Mouse (Mus musculus) hindbrain, embryonic 12.5 days (tissue): ENCODE data around the gene Cdhr3. TPM values are rescaled to one million over a fixed set of nuclear protein-coding genes. Genes with fewer than 3 reads are reported as not detected.
A peak's percentile ranks its signal among the peaks of the same experiment; 100 is the strongest.

Experiments
- ATAC-seq: fragments of 200-750 bp; cut with Nextera tagmentation; 2 replicates; pipeline ENCODE4 v1.8.0; 2017; ENCODE audit warnings: moderate TSS enrichment; ENCODE audit not compliant: low FRiP score
- H3K27ac ChIP-seq: fragments of 300-500 bp; sonication (generic); 2 replicates; pipeline ENCODE4 v1.5.1; 2016; ENCODE audit warnings: mild to moderate bottlenecking
- H3K27me3 ChIP-seq: fragments of 300-500 bp; sonication (generic); 2 replicates; pipeline ENCODE4 v1.6.1; 2016; ENCODE audit warnings: mild to moderate bottlenecking
- H3K36me3 ChIP-seq: fragments of 300-500 bp; sonication (generic); 2 replicates; pipeline ENCODE4 v1.6.1; 2016; ENCODE audit warnings: mild to moderate bottlenecking
- H3K4me1 ChIP-seq: fragments of 300-500 bp; sonication (generic); 2 replicates; pipeline ENCODE4 v1.6.1; 2016
- H3K4me2 ChIP-seq: fragments of 300-500 bp; sonication (generic); replicated peaks from 2 replicates; pipeline ENCODE4 v1.6.1; 2016; ENCODE audit warnings: mild to moderate bottlenecking
- H3K4me3 ChIP-seq: fragments of 300-500 bp; sonication (generic); 2 replicates; pipeline ENCODE4 v1.5.1; 2016; ENCODE audit warnings: mild to moderate bottlenecking
- H3K9ac ChIP-seq: fragments of 300-500 bp; sonication (generic); 2 replicates; pipeline ENCODE4 v1.6.1; 2016; ENCODE audit warnings: mild to moderate bottlenecking, moderate library complexity
- H3K9me3 ChIP-seq: fragments of 300-500 bp; sonication (generic); replicated peaks from 2 replicates; pipeline ENCODE4 v1.6.1; 2016; ENCODE audit warnings: mild to moderate bottlenecking
- WGBS: fragments of 180-500 bp; shearing (Covaris S2); methylation state at CpG from one replicate; pipeline ENCODE4 v1.1.7; 2016; 5-methylcytosine and 5-hydroxymethylcytosine counted together
- polyA plus RNA-seq: library from polyadenylated mRNA; unstranded; fragments of >200 nt; fragmentation: Nextera tagmentation; extraction: Ambion mirVana; gene quantifications from 2 replicates; pipeline ENCODE4 v1.2.1, GENCODE M21; 2016

The Cdhr3 gene
- polyA plus RNA-seq, 1 experiment from 2014 or later = 0.25 TPM

- Histone ChIP-seq H3K27me3 (no peaks in the 10 kb centered on the region), H3K36me3 (no peaks in the 10 kb centered on the region), H3K9ac (no peak overlapping the region; the same call in 1 of the 2 replicates), H3K4me1 (peaks cover 11% of the 10 kb centered on the region), H3K27ac (no peak overlapping the region), H3K4me2 (no peak overlapping the region), H3K9me3 (no peaks in the 10 kb centered on the region), H3K4me3 (no peak overlapping the region)
- 87% methylated on average over 7 of the region's 7 CpGs for WGBS
- ATAC-seq = no peak
Observed at GRCm38 (mm10) chr12:33046434-33046833, 46.2 kb downstream of the Cdhr3 start.

GRCm38 (mm10) chr12:33045533-33046361 is 46.9 kb downstream of the Cdhr3 start:
- Histone ChIP-seq H3K9ac (no peak overlapping the region), H3K4me1 (peaks cover 11% of the 10 kb centered on the region), H3K4me2 (no peak overlapping the region), H3K4me3 (no peak overlapping the region), H3K27me3 (no peaks in the 10 kb centered on the region), H3K36me3 (no peaks in the 10 kb centered on the region), H3K9me3 (no peaks in the 10 kb centered on the region), H3K27ac (0 out of 2 replicates have a peak overlapping the region, but pooled peaks have one; percentile 9)
- peak; percentile 57 for ATAC-seq
- 48% methylated on average over 16 of the region's 16 CpGs for WGBS

DNA sequence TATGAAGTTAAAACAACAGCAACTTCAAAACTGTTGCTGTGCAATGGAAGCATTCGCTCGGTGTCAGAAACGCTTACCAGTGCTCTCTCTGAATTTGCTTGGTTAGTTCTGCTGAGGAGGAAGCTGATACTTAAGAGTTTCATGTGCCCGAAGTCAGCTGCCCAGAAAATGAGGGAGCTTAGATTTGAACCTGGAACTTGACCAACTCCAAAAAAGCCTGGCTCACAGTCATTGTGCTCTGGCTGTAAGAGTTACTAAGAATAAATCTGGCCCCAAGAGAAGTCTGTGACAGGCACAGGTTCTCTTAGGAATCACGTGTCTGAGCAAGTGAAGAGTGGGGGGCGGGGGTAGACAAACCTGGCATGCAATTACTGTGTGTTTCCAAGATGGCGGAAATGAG is 51.2 kb downstream of the Cdhr3 start:
- Histone ChIP-seq H3K36me3 (no peaks in the 10 kb centered on the region), H3K4me3 (no peak overlapping the region), H3K4me1 (peaks cover 11% of the 10 kb centered on the region), H3K27me3 (0 out of 2 replicates have a peak, but pooled peaks cover 3% of the 10 kb centered on the region), H3K4me2 (no peak overlapping the region), H3K9me3 (no peaks in the 10 kb centered on the region), H3K27ac (no peak overlapping the region), H3K9ac (no peak overlapping the region)
- no peak for ATAC-seq
- 90% methylated on average over 7 of the region's 7 CpGs for WGBS

DNA sequence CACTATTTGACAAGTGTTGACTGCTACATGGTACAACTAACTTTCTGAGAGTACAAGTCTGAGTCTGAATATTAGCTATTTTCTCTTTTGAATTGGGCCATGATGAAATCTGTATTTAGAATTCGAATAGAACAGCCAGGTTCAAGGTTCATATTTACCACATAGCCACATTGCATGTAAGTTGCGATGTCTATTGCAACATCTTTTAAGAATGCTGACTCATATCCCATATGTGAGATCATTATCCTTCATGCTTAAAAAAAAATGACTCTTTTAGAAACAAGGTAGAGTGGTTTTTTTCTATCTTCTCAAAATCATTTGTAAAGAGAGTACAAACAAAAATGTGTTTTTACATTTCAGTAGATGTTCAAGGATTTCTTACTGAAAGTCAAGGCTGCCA is 51.9 kb downstream of the Cdhr3 start:
- ATAC-seq = no peak
- H3K4me1 ChIP-seq = peaks cover 10% of the 10 kb centered on the region
- no peaks in the 10 kb centered on the region for H3K36me3 ChIP-seq
- no peak overlapping the region for H3K4me3 ChIP-seq
- H3K27me3 ChIP-seq = peaks cover 3% of the 10 kb centered on the region; the same call in 1 of the 2 replicates
- H3K4me2 ChIP-seq = no peak overlapping the region
- H3K9me3 ChIP-seq = no peaks in the 10 kb centered on the region
- no peak overlapping the region for H3K9ac ChIP-seq
- WGBS = 83% methylated on average over 2 of the region's 2 CpGs
- no peak overlapping the region for H3K27ac ChIP-seq

GRCm38 (mm10) chr12:33038676-33039075 is 54.0 kb downstream of the Cdhr3 start:
- no peak overlapping the region for H3K4me3 ChIP-seq
- H3K36me3 ChIP-seq = no peaks in the 10 kb centered on the region
- no peak overlapping the region for H3K27ac ChIP-seq
- H3K4me1 ChIP-seq = peaks cover 25% of the 10 kb centered on the region
- H3K9ac ChIP-seq = no peak overlapping the region
- peaks cover 8% of the 10 kb centered on the region; the same call in 1 of the 2 replicates for H3K27me3 ChIP-seq
- no peak for ATAC-seq
- H3K9me3 ChIP-seq = no peaks in the 10 kb centered on the region
- no peak overlapping the region for H3K4me2 ChIP-seq

DNA sequence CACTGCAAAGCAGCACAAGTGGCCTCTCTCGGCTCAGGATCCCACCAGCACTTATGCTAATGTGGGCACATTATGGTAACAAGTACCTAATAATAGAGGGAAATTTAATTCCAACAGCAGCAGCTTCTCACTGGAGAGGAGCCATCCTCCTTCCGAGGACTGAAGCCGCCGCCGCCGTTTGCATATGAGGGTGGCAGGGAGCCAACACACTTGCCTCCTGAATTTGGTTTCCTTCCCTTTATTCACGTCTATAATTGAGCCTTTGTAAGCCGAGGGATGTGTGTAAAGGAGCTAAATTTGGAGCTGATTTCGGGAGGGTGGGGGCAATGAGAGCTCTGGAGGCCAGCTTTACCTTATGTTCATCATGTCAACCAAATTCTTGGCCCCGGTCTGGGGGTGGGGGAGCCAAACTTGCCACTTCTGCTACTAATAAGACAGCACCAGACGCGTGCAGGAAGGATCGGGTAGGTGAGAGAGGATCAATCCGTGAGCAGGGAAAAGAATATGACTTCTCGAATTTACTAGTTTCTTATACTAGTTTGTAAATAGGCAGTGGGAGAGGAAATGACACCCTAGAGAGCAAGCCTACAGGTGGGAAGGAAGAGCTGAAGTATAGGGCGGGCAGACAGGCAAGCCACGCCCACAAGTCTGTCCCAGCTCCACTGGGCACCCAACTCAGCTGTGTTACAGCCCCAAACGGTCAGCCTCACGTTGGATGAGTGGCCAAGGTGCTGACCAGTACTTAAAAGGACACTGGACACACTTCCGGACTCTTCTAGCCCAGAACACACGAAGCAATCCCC is 56.8 kb downstream of the Cdhr3 start:
- Histone ChIP-seq H3K36me3 (no peaks in the 10 kb centered on the region), H3K9ac (no peak overlapping the region; the same call in 1 of the 2 replicates), H3K27me3 (peaks cover 15% of the 10 kb centered on the region; the same call in 1 of the 2 replicates), H3K4me2 (peak overlapping the region; percentile 38), H3K4me3 (no peak overlapping the region), H3K27ac (peak overlapping the region; percentile 75), H3K4me1 (peaks cover 29% of the 10 kb centered on the region), H3K9me3 (no peaks in the 10 kb centered on the region)
- ATAC-seq = peak; percentile 90
- 18% methylated on average over 21 of the region's 21 CpGs for WGBS

DNA sequence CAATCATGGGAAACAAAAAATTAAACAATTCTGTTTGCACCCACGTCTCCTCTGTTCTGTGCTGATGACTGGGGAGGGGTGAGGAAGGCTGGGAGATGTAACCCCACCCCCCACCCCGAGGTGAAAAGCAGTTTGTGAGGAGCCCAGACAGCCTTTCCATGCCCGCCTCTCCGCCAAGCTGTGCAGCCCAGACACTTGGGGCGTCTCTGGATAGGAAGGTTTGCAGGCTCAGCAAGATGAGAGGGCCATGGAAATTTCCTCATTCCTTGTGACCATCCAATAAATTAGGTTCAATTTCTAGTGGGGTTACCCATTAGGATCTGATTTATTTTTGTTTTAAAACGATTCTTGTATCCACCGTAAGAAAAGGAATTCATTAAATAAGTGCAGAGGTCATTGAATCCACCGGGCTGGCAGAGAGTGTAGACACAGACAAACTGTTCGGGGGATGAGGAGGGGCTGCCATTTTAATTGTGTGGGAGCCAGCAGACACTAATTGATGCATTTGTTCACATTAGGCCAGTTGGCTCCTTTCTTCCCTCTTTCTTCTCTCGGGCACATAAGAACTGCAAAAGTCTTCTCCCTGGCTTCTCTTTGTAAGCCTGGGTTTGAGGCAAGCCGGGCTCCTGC is 57.5 kb downstream of the Cdhr3 start:
- 18% methylated on average over 11 of the region's 11 CpGs for WGBS
- peak overlapping the region; percentile 38 for H3K4me2 ChIP-seq
- H3K4me3 ChIP-seq = no peak overlapping the region
- no peaks in the 10 kb centered on the region for H3K9me3 ChIP-seq
- ATAC-seq = peak; percentile 82
- H3K4me1 ChIP-seq = peaks cover 29% of the 10 kb centered on the region
- no peak overlapping the region; the same call in 1 of the 2 replicates for H3K9ac ChIP-seq
- peaks cover 15% of the 10 kb centered on the region; the same call in 1 of the 2 replicates for H3K27me3 ChIP-seq
- H3K36me3 ChIP-seq = no peaks in the 10 kb centered on the region
- H3K27ac ChIP-seq = peak overlapping the region; percentile 75

GRCm38 (mm10) chr12:33034343-33035088 is 58.2 kb downstream of the Cdhr3 start:
- Histone ChIP-seq H3K27me3 (peaks cover 12% of the 10 kb centered on the region; the same call in 1 of the 2 replicates), H3K4me2 (peak overlapping the region; percentile 38), H3K9me3 (no peaks in the 10 kb centered on the region), H3K4me3 (no peak overlapping the region), H3K36me3 (no peaks in the 10 kb centered on the region), H3K9ac (no peak overlapping the region), H3K27ac (peak overlapping the region; percentile 75), H3K4me1 (peaks cover 29% of the 10 kb centered on the region)
- ATAC-seq = peak; percentile 46; the same call in 1 of the 2 replicates
- WGBS = 48% methylated on average over 12 of the region's 12 CpGs

GRCm38 (mm10) chr12:33033221-33033620 is 59.5 kb downstream of the Cdhr3 start:
- H3K27me3 ChIP-seq = peaks cover 16% of the 10 kb centered on the region
- H3K36me3 ChIP-seq = no peaks in the 10 kb centered on the region
- no peak overlapping the region for H3K27ac ChIP-seq
- no peaks in the 10 kb centered on the region for H3K9me3 ChIP-seq
- peaks cover 39% of the 10 kb centered on the region for H3K4me1 ChIP-seq
- H3K4me2 ChIP-seq = no peak overlapping the region
- no peak overlapping the region for H3K4me3 ChIP-seq
- ATAC-seq = no peak
- H3K9ac ChIP-seq = no peak overlapping the region
- 56% methylated on average over 6 of the region's 6 CpGs for WGBS

- no peaks in the 10 kb centered on the region for H3K9me3 ChIP-seq
- H3K4me2 ChIP-seq = no peak overlapping the region
- no peaks in the 10 kb centered on the region for H3K36me3 ChIP-seq
- H3K9ac ChIP-seq = no peak overlapping the region
- no peak overlapping the region for H3K4me3 ChIP-seq
- H3K4me1 ChIP-seq = peaks cover 43% of the 10 kb centered on the region
- H3K27me3 ChIP-seq = peaks cover 24% of the 10 kb centered on the region
- ATAC-seq = no peak
- no peak overlapping the region for H3K27ac ChIP-seq
- 94% methylated on average over 2 of the region's 2 CpGs for WGBS
Observed at GRCm38 (mm10) chr12:33030589-33030988, 62.1 kb downstream of the Cdhr3 start.

GRCm38 (mm10) chr12:33030066-33030465 is 62.6 kb downstream of the Cdhr3 start:
- WGBS = 70% methylated on average over 13 of the region's 13 CpGs
- H3K9me3 ChIP-seq = no peaks in the 10 kb centered on the region

More at GRCm38 (mm10) chr12:33030066-33030465, 62.6 kb downstream of the Cdhr3 start:
- no peaks in the 10 kb centered on the region for H3K36me3 ChIP-seq
- H3K9ac ChIP-seq = no peak overlapping the region
- H3K27ac ChIP-seq = no peak overlapping the region
- 0 out of 2 replicates have a peak, but pooled peaks have one; percentile 34 for ATAC-seq
- no peak overlapping the region for H3K4me3 ChIP-seq
- no peak overlapping the region for H3K4me2 ChIP-seq
- H3K4me1 ChIP-seq = peaks cover 38% of the 10 kb centered on the region
- H3K27me3 ChIP-seq = peaks cover 24% of the 10 kb centered on the region
